Mouse (Mus musculus) stomach, adult 2 months (tissue): ENCODE measurements around the gene Itga10. TPM values are rescaled to one million over a fixed set of nuclear protein-coding genes. Genes with fewer than 3 reads are reported as not detected.

Experiments used
- polyA plus RNA-seq: library from polyadenylated mRNA; depleted of rRNA; stranded (reverse); fragments of >200 nt; gene quantifications from 2 replicates; pipeline ENCODE4 v1.2.3, GENCODE M21; 2012; rRNA removed

The Itga10 gene
- 0.46 and 1.5 TPM in 2 replicates for polyA plus RNA-seq

DNA sequence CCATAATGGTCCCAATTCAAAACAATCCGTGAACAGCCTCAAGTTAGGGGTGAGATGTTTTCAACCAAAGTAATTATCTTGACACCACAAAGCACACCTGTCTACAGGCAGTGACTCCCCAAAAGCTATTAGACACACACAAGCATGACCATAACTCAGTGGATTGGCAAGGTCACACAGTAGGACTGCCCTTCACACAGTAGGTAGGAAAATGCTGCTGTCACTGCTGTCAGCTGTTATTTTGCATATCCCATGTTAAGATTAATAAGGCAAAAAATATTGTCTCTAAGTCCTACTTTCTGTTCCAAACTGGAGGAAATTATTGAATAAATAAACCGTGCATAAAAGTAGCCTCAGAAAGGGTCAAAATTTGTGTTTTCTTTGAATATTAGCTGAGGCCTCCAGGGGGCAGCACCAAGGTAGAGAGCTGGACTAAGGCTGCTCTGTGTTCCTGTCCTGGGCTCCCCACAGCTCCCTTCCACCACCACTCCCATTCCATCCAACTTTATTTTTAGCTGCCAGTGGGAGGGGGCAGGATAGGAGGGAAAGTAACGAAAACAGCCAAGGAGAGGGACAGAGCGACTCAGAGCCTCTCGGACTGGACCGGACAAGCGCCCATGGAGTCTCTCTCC, at the start of gene Itga10:
TSS of gene Itga10 (plus strand) at position 567 of the 632 bp plus-strand sequence.

DNA sequence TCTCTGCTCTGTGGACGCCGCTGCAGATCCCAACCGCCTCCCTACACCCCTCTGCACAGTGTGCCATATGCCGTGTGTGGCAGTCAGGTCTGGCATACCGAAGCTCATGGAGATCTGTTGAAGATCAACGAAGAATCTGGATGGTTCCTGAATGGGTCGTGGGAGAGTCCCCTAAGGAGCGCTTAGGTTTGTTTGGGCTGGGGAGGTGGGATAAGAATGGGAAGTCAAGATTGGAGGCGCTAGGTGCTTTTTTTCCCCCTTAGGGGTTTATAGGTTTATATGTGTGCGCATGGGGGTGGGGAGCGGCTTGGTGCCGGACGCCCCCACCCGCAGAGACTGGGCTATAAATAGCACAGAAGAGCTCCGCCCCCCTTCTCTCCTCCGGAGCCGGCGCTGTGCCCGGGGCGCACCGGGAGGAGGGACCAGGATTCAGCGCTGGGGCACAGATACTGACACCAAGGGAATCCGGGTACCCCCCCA, 49.1 kb upstream of the Itga10 start, which contains the start of gene Ankrd34a:
TSS of gene Ankrd34a (plus strand) at position 409 of the 480 bp plus-strand sequence.

GRCm38 (mm10) chr3:96600639-96601250, 44.6 kb upstream of the Itga10 start, which contains the start of gene Lix1l:
Gene Lix1l (plus strand): TSS chr3:96601149.

DNA sequence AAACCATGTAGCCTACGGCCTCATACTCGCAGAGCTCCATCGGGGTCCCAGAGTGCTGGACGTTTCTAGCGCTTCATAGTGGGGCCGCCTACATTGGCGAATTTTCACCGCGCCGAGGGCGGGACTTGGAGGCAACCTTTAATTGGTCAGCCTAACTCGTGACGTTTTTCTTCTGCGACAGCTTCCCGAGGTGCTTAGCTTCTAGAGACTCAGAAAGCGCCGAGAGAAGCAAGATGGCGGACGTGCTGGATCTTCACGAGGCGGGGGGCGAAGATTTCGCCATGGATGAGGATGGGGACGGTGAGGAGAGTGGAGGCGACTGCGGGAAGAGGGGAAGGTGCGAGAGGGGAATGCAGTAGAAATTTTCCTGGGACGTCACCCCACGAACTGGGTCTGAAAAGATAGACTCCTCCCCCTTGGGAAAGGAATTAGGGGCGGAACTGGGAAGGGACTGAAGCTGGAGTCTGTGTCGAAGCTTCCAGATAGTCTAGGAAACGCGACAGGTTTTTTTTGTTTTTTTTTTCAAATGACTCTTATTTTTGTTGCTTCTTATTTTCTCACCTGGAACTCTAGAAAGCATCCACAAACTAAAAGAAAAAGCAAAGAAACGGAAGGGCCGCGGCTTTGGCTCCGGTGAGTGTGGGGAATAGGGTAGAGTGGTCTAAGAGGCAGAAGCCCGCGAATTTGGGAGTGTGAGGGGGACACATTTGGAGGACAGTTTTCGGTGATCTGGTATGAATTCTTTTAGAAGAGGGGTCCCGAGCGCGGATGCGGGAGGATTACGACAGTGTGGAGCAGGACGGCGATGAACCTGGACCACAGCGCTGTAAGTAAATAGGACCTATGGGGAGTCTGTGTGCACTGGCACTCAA, 15.4 kb upstream of the Itga10 start, which contains the start of gene Rbm8a:
TSS of gene Rbm8a (plus strand) at position 205 of the 872 bp plus-strand sequence.

GRCm38 (mm10) chr3:96634928-96635879, 10.2 kb upstream of the Itga10 start, which contains the start of the genes Pex11b and Gm42957:
Gene Pex11b (plus strand): TSS chr3:96635376.
Gene Gm42957 (plus strand): TSS chr3:96635474.

DNA sequence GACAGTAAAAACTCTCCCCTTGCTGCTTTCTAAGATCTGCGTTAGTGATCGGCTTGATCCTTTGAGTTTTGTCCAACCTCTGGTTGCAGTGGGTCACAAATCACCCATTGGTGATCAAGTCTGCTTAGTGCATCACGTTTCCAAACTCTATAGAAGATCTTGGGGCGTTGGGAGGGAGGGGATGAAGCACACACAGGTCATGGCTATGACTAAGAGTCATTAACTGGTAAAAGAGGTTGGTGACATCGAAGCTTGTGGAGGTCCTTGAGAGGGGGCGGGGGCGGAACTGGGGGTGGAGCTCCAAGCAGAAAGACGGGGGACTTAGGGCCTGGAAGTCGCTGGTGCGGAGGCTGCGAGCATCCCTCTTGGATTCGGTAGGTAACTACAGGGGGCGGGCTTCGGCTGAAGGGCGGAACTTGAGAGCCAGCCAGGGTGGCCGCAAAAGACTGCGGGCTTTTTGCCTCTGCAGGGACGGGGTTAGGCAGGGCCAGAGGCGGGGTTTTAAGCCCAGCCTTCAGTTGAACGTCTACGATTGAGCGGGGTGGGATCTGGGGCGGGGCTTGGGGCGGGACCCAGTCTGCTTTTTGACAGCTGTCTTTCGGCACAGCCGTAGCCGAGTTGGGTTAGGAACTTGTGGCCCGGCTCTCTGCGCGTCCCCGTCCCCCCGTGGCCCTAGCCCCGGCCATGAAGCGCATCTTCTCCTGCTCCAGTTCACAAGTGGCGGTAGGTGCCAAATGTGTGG, 24.5 kb downstream of the Itga10 start, which contains the start of gene Ankrd35:
TSS of gene Ankrd35 (plus strand) at position 405 of the 742 bp plus-strand sequence.

GRCm38 (mm10) chr3:96696198-96696765, 50.9 kb downstream of the Itga10 start, which contains the start of gene Pias3:
Gene Pias3 (plus strand): TSS chr3:96696384.

GRCm38 (mm10) chr3:96707903-96708683, 62.7 kb downstream of the Itga10 start, which contains the start of gene Nudt17:
Gene Nudt17 (minus strand): TSS chr3:96708562.

Other genes starting within 250 kb of the Itga10 start
- gene BC107364, start 193.3 kb upstream of the Itga10 start, polyA plus RNA-seq: 0.11 and 0.22 TPM in 2 replicates
- gene Hfe2, start 120.4 kb upstream of the Itga10 start, polyA plus RNA-seq: 5.6 and 7.5 TPM in 2 replicates
- gene Txnip, start 87.6 kb upstream of the Itga10 start, polyA plus RNA-seq: 353 and 474 TPM in 2 replicates
- 0.48 TPM in 1 of 2 replicates, not detected in the other for gene Gm16253, start 68.6 kb upstream of the Itga10 start, polyA plus RNA-seq
- 4.2 and 4.9 TPM in 2 replicates for gene Polr3gl, start 51.4 kb upstream of the Itga10 start, polyA plus RNA-seq
- 0.85 and 1.1 TPM in 2 replicates for gene Ankrd34a, start 48.9 kb upstream of the Itga10 start, polyA plus RNA-seq
- 4.0 and 6.1 TPM in 2 replicates for gene Lix1l, start 44.4 kb upstream of the Itga10 start, polyA plus RNA-seq
- 0.35 and 0.47 TPM in 2 replicates for gene Rbm8a, start 15.7 kb upstream of the Itga10 start, polyA plus RNA-seq
- gene Pex11b, start 10.2 kb upstream of the Itga10 start, polyA plus RNA-seq: 7.7 and 11.7 TPM in 2 replicates
- 0.04 TPM in 1 of 2 replicates, not detected in the other for gene Gm42957, start 10.1 kb upstream of the Itga10 start, polyA plus RNA-seq
- gene Ankrd35, start 24.5 kb downstream of the Itga10 start, polyA plus RNA-seq: 2.9 and 3.7 TPM in 2 replicates
- gene Pias3, start 50.8 kb downstream of the Itga10 start, polyA plus RNA-seq: 20.9 and 23.0 TPM in 2 replicates
- gene Nudt17, start 63.0 kb downstream of the Itga10 start, polyA plus RNA-seq: 4.9 and 6.6 TPM in 2 replicates
- 7.7 and 8.8 TPM in 2 replicates for gene Polr3c, start 82.0 kb downstream of the Itga10 start, polyA plus RNA-seq
- 3.2 and 3.8 TPM in 2 replicates for gene Rnf115, start 82.1 kb downstream of the Itga10 start, polyA plus RNA-seq
- gene Pdzk1, start 183.7 kb downstream of the Itga10 start, polyA plus RNA-seq: not detected in 2 replicates
- gene Cd160, start 183.8 kb downstream of the Itga10 start, polyA plus RNA-seq: 0.11 TPM in 1 of 2 replicates, not detected in the other